In the genomic region with DNA sequence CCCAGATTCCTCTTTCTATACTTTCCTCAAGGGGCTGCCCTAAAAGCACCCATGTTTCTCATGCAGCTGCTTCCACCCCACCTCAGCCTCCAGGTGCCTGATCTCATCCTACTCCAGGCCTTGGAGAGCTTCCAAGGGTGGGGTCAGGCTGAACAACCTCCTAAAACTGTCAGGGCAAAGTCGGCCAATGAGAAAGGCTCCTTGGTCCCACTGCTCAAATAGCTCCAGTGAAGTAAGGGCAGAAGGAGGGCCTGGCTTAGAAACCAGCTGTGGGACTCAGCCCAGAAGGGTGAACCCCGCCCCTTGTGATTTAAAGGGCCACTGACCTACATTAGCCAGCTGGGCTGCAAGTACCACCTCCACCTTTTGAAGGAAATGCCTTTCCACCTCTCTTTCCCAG, we compare ENCODE assay signal across 8 mouse cellular contexts. TPM values are rescaled to one million over a fixed set of nuclear protein-coding genes. Genes with fewer than 3 reads are reported as not detected.
DNase-seq lines count a peak whose midpoint lies in the region.

No protein-coding gene starts in this region.

- peak; percentile 58 for DNase-seq in urinary bladder, postnatal 25 days (ENCODE audit: low spot score)
- no peak for DNase-seq in urinary bladder, postnatal 10 days (ENCODE audit: low spot score)
- DNase-seq in gastrocnemius, adult 8-10 months (ENCODE audit: low spot score in 2 of 2), result peak; percentile 77 to 84
- DNase-seq in kidney, adult 18-20 months, result peak; percentile 62
- DNase-seq in lung, adult 18-20 months, result peak; percentile 89 to 93
- peak; percentile 36 for DNase-seq in yolk sac, embryonic 10.5 days (ENCODE audit: low spot score)
- no peak for DNase-seq in right cerebral cortex, postnatal 14 days
- DNase-seq in spleen, postnatal 14 days (ENCODE audit: low spot score in 2 of 2), result no peak

RNA-seq across cellular contexts. Expression of a gene that starts 9.6 kb away (rescaled TPM):
- not detected for total RNA-seq in gastrocnemius, adult 8-10 months (2022)

RNA-seq across cellular contexts. Expression of a gene that starts 12.4 kb away (rescaled TPM):
- 100 to 1,000 TPM; 195 to 259 (median 242) TPM for total RNA-seq in gastrocnemius, adult 8-10 months (2022)

RNA-seq across cellular contexts. Expression of a gene that starts 15.7 kb away (rescaled TPM):
- 10 to 100 TPM; 17.0 to 18.5 (median 18.2) TPM for total RNA-seq in gastrocnemius, adult 8-10 months (2022)

RNA-seq across cellular contexts. Expression of a gene that starts 25.0 kb away (rescaled TPM):
- total RNA-seq in gastrocnemius, adult 8-10 months (2022), result 10 to 100 TPM; 11.8 to 15.2 (median 13.7) TPM

RNA-seq across cellular contexts. Expression of a gene that starts 25.2 kb away (rescaled TPM):
- 1 to 10 TPM; 7.1 to 8.7 (median 8.1) TPM for total RNA-seq in gastrocnemius, adult 8-10 months (2022)

Comparison
In these comparisons a context has a peak if more than half of its experiments do, and no peak if none do; other contexts are left out.
1. DNase-seq: peak in urinary bladder, postnatal 25 days (single experiment), gastrocnemius, adult 8-10 months (2 of 2), kidney, adult 18-20 months (single experiment), lung, adult 18-20 months (2 of 2) and yolk sac, embryonic 10.5 days (single experiment); none in urinary bladder, postnatal 10 days (single experiment), right cerebral cortex, postnatal 14 days (single experiment) and spleen, postnatal 14 days (0 of 2).